Mouse (Mus musculus) embryonic facial prominence, embryonic 11.5 days (tissue): ENCODE measurements around the gene Atg16l1. TPM values are rescaled to one million over a fixed set of nuclear protein-coding genes. Genes with fewer than 3 reads are reported as not detected.
"Not testable (repeated sequence)": the region's sequence is repeated elsewhere in the genome, so short reads cannot be mapped to it uniquely, and the experiment has no call there.

Experiments used
- ATAC-seq: fragments of 200-750 bp; cut with Nextera tagmentation; replicated peaks from 2 replicates; pipeline ENCODE4 v1.8.0; 2017; ENCODE audit warnings: low read depth; ENCODE audit not compliant: insufficient number of reproducible peaks, low FRiP score, low TSS enrichment
- DNase-seq: peaks from one replicate; pipeline ENCODE4 v3.0.0-alpha.2; 2015; ENCODE audit warnings: low spot score
- H3K27ac ChIP-seq: fragments of 300-500 bp; sonication (generic); replicated peaks from 2 replicates; pipeline ENCODE4 v1.5.1; 2014; ENCODE audit warnings: mild to moderate bottlenecking, low read depth, low read length, control low read depth
- H3K27me3 ChIP-seq: fragments of 300-500 bp; sonication (generic); 2 replicates; pipeline ENCODE4 v1.6.1; 2014; ENCODE audit warnings: mild to moderate bottlenecking, low read length, moderate library complexity, mixed read lengths; ENCODE audit not compliant: control insufficient read depth, insufficient read depth
- H3K36me3 ChIP-seq: fragments of 300-500 bp; sonication (generic); replicated peaks from 2 replicates; pipeline ENCODE4 v1.6.1; 2014; ENCODE audit warnings: low read depth, mild to moderate bottlenecking, low read length, moderate library complexity, mixed read lengths; ENCODE audit not compliant: control insufficient read depth, insufficient read depth
- H3K4me1 ChIP-seq: fragments of 300-500 bp; sonication (generic); 2 replicates; pipeline ENCODE4 v1.6.1; 2014; ENCODE audit warnings: low read length, mixed read lengths; ENCODE audit not compliant: control insufficient read depth, insufficient read depth
- H3K4me2 ChIP-seq: fragments of 300-500 bp; sonication (generic); 2 replicates; pipeline ENCODE4 v1.6.1; 2014; ENCODE audit warnings: low read depth, mild to moderate bottlenecking, control low read depth, low read length, moderate library complexity
- H3K4me3 ChIP-seq: fragments of 300-500 bp; sonication (generic); 2 replicates; pipeline ENCODE4 v1.5.1; 2014; ENCODE audit warnings: low read depth, low read length, control low read depth
- H3K9ac ChIP-seq: fragments of 300-500 bp; sonication (generic); replicated peaks from 2 replicates; pipeline ENCODE4 v1.6.1; 2014; ENCODE audit warnings: mild to moderate bottlenecking, control low read depth, low read length
- H3K9me3 ChIP-seq: fragments of 300-500 bp; sonication (generic); replicated peaks from 2 replicates; pipeline ENCODE4 v1.6.1; 2016; ENCODE audit warnings: mild to moderate bottlenecking, low read length, inconsistent platforms, mixed read lengths; ENCODE audit not compliant: control insufficient read depth
- WGBS: fragments of 180-500 bp; shearing (Covaris S2); extraction: QIAGEN DNeasy Blood & Tissue Kit; methylation state at CpG from one replicate; pipeline ENCODE4 v1.1.7; 2014; 5-methylcytosine and 5-hydroxymethylcytosine counted together
- polyA plus RNA-seq: library from polyadenylated mRNA; unstranded; fragments of >200 nt; fragmentation: Nextera tagmentation; extraction: Ambion mirVana; gene quantifications from 2 replicates; pipeline ENCODE4 v1.2.1, GENCODE M21; 2014

The Atg16l1 gene
- polyA plus RNA-seq, 1 experiment from 2014 or later: 30.8 TPM

- no peaks in the 10 kb centered on the region for H3K27me3 ChIP-seq
- no peak for DNase-seq
- no peaks in the 10 kb centered on the region; the same call in 1 of the 2 replicates for H3K4me1 ChIP-seq
- no peak overlapping the region for H3K27ac ChIP-seq
- no peaks in the 10 kb centered on the region for H3K9me3 ChIP-seq
- H3K36me3 ChIP-seq: no peaks in the 10 kb centered on the region
- WGBS: 87% methylated on average over 6 of the region's 6 CpGs
- H3K9ac ChIP-seq: no peak overlapping the region
- H3K4me3 ChIP-seq: no peak overlapping the region
- H3K4me2 ChIP-seq: no peak overlapping the region
- no peak for ATAC-seq
Observed at GRCm38 (mm10) chr1:87825991-87826390, 70.3 kb downstream of the Atg16l1 start.

GRCm38 (mm10) chr1:87826474-87826873 lies 70.8 kb downstream of the Atg16l1 start:
- no peaks in the 10 kb centered on the region; the same call in 1 of the 2 replicates for H3K4me1 ChIP-seq
- no peak overlapping the region for H3K4me3 ChIP-seq
- H3K9me3 ChIP-seq: no peaks in the 10 kb centered on the region
- ATAC-seq: no peak
- H3K36me3 ChIP-seq: no peaks in the 10 kb centered on the region
- no peak overlapping the region for H3K9ac ChIP-seq
- H3K27me3 ChIP-seq: no peaks in the 10 kb centered on the region
- no peak overlapping the region for H3K4me2 ChIP-seq
- DNase-seq: no peak
- H3K27ac ChIP-seq: no peak overlapping the region
- WGBS: 66% methylated on average over 2 of the region's 2 CpGs

- WGBS: 82% methylated on average over 1 of the region's 1 CpGs
Observed at GRCm38 (mm10) chr1:87827476-87827875, 71.8 kb downstream of the Atg16l1 start.

GRCm38 (mm10) chr1:87828185-87828584 lies 72.5 kb downstream of the Atg16l1 start:
- Histone ChIP-seq H3K36me3 (no peaks in the 10 kb centered on the region), H3K9ac (no peak overlapping the region), H3K4me1 (no peaks in the 10 kb centered on the region; the same call in 1 of the 2 replicates), H3K27ac (no peak overlapping the region), H3K4me3 (no peak overlapping the region), H3K27me3 (no peaks in the 10 kb centered on the region), H3K9me3 (no peaks in the 10 kb centered on the region), H3K4me2 (no peak overlapping the region)
- ATAC-seq: no peak
- DNase-seq: no peak
- 74% methylated on average over 9 of the region's 9 CpGs for WGBS

More at GRCm38 (mm10) chr1:87827476-87827875, 71.8 kb downstream of the Atg16l1 start:
- not testable (repeated sequence) for H3K9me3 ChIP-seq, DNase-seq, H3K36me3 ChIP-seq, H3K4me1 ChIP-seq, H3K27me3 ChIP-seq, H3K4me2 ChIP-seq, H3K4me3 ChIP-seq, ATAC-seq, H3K27ac ChIP-seq, H3K9ac ChIP-seq

- Histone ChIP-seq H3K27me3 (no peaks in the 10 kb centered on the region), H3K4me1 (no peaks in the 10 kb centered on the region; the same call in 1 of the 2 replicates), H3K36me3 (no peaks in the 10 kb centered on the region), H3K9ac (no peak overlapping the region), H3K9me3 (no peaks in the 10 kb centered on the region), H3K4me3 (no peak overlapping the region), H3K27ac (no peak overlapping the region), H3K4me2 (no peak overlapping the region)
- no peak for ATAC-seq
- peak; percentile 12 for DNase-seq
- 52% methylated on average over 7 of the region's 7 CpGs for WGBS
Observed at GRCm38 (mm10) chr1:87828926-87829580, 73.4 kb downstream of the Atg16l1 start.

GRCm38 (mm10) chr1:87829621-87830211 lies 74.0 kb downstream of the Atg16l1 start:
- Histone ChIP-seq H3K27me3 (no peaks in the 10 kb centered on the region), H3K27ac (no peak overlapping the region), H3K4me1 (no peaks in the 10 kb centered on the region; the same call in 1 of the 2 replicates), H3K36me3 (no peaks in the 10 kb centered on the region), H3K4me3 (no peak overlapping the region), H3K4me2 (no peak overlapping the region), H3K9me3 (no peaks in the 10 kb centered on the region), H3K9ac (no peak overlapping the region)
- DNase-seq: no peak
- 63% methylated on average over 6 of the region's 6 CpGs for WGBS
- ATAC-seq: no peak

- 60% methylated on average over 1 of the region's 1 CpGs for WGBS
- no peaks in the 10 kb centered on the region for H3K4me1 ChIP-seq
- no peak overlapping the region for H3K4me2 ChIP-seq
- H3K27me3 ChIP-seq: no peaks in the 10 kb centered on the region
- no peak overlapping the region for H3K9ac ChIP-seq
- H3K9me3 ChIP-seq: no peaks in the 10 kb centered on the region
- no peak; the same call in 1 of the 2 replicates for ATAC-seq
- no peak overlapping the region for H3K4me3 ChIP-seq
- H3K27ac ChIP-seq: 0 out of 2 replicates have a peak overlapping the region, but pooled peaks have one; percentile 1
- H3K36me3 ChIP-seq: no peaks in the 10 kb centered on the region
- no peak for DNase-seq
Observed at GRCm38 (mm10) chr1:87836453-87836852, 80.8 kb downstream of the Atg16l1 start.

GRCm38 (mm10) chr1:87837018-87837417 lies 81.3 kb downstream of the Atg16l1 start:
- 23% methylated on average over 5 of the region's 5 CpGs for WGBS
- peak; percentile 37 for DNase-seq
- H3K9ac ChIP-seq: no peak overlapping the region
- no peak overlapping the region for H3K4me3 ChIP-seq
- no peaks in the 10 kb centered on the region for H3K9me3 ChIP-seq
- H3K4me1 ChIP-seq: no peaks in the 10 kb centered on the region
- no peaks in the 10 kb centered on the region for H3K27me3 ChIP-seq
- no peak for ATAC-seq
- H3K36me3 ChIP-seq: no peaks in the 10 kb centered on the region
- 0 out of 2 replicates have a peak overlapping the region, but pooled peaks have one; percentile 1 for H3K27ac ChIP-seq
- H3K4me2 ChIP-seq: no peak overlapping the region
